Mouse (Mus musculus): Measurements from ENCODE around the gene Bcl2a1b. TPM values are rescaled to one million over a fixed set of nuclear protein-coding genes. Genes with fewer than 3 reads are reported as not detected.
"Not testable (repeated sequence)": the region's sequence is repeated elsewhere in the genome, so short reads cannot be mapped to it uniquely, and the experiment has no call there.

Gene Bcl2a1b
- polyA plus RNA-seq, 1 experiment = 3.1 TPM

DNA sequence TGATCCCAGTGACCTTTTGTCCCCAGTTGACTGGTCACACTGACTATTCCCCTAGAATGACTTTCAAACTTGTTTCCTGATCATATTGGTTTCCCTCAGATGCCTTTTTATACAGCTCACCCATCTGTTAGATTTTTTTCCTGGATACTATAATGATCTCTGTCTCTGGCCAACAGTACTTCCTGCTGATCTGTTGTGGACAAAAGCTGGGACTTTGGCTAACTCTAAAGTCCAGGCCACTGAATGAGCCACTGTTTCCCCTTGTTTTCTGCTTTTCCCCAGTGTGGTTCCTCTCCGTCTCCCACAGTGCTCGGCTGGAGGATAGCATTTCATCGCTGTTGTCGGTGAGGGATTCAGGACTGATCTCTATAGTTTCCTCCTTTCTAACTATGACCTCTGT lies 19.2 kb downstream of the Bcl2a1b start:
- WGBS = 90% methylated on average over 4 of the region's 4 CpGs

GRCm38 (mm10) chr9:89219668-89220067 lies 20.7 kb downstream of the Bcl2a1b start:
- 86% methylated on average over 3 of the region's 4 CpGs for WGBS
- not testable (repeated sequence) for H3K4me1 ChIP-seq (ENCODE audit: control insufficient read depth, insufficient read depth, low read length); H3K4me3 ChIP-seq (replicated peaks; ENCODE audit: control insufficient read depth, low read depth, low read length); H3K27ac ChIP-seq (ENCODE audit: control insufficient read depth, insufficient read depth, low read depth, low read length, poor library complexity)

More for the DNA sequence above, 19.2 kb downstream of the Bcl2a1b start:
- H3K4me1 ChIP-seq (ENCODE audit: control insufficient read depth, insufficient read depth, low read length); H3K27ac ChIP-seq (ENCODE audit: control insufficient read depth, insufficient read depth, low read depth, low read length, poor library complexity); H3K4me3 ChIP-seq (replicated peaks; ENCODE audit: control insufficient read depth, low read depth, low read length): not testable (repeated sequence)

DNA sequence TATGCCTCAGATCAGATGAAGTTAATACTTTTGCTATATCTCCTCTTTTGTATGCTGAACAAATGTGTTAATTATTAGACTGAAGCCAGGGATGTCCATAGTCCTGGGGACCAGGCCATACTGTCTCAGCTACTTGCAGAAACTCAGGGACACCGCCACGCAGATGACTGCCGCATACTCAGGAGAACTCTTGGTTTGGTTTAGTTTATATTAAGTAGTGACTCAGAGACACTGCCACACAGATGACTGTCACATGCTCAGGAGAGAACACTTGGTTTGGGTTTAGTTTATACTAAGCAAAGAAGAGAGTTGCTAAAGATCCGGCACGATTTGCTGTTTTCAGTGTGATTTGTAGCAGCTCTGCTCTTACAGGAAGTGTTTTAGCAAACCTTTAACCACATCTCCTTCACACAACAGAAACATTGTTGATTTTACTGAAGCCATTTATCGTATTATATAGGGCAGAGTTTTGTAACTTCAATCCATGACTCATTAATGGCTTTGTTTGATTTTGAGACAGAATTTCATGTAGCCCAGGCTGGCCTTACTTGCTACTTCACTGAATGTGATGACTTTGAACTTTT lies 21.8 kb downstream of the Bcl2a1b start:
- whole genome bisulfite sequencing = 36% methylated on average over 6 of the region's 6 CpGs
- H3K4me3 ChIP-seq (replicated peaks; ENCODE audit: control insufficient read depth, low read depth, low read length); H3K27ac ChIP-seq (ENCODE audit: control insufficient read depth, insufficient read depth, low read depth, low read length, poor library complexity); H3K4me1 ChIP-seq (ENCODE audit: control insufficient read depth, insufficient read depth, low read length): not testable (repeated sequence)

DNA sequence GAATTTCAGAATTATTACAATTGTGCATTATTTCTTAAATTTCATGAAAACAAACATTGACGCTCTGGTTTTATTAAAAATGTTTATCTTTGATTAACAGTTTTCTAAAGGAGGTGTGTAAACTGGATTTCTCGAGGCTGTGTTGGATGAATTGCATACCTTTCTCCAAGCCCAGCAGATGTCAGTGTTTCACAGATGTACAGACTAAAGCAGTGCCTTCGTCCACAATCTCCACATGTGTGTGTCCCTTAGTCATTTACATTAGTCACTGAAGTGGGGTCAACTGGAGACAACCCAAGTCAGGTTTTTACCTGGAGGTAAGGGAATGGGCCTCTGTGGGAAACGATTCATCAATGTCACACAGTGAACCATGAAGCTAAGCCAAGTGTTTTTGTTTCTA lies 27.1 kb downstream of the Bcl2a1b start:
- WGBS = 65% methylated on average over 4 of the region's 4 CpGs
- Histone ChIP-seq H3K4me3 (replicated peaks; ENCODE audit: control insufficient read depth, low read depth, low read length) (no peak overlapping the region), H3K4me1 (ENCODE audit: control insufficient read depth, insufficient read depth, low read length) (no peaks in the 10 kb centered on the region), H3K27ac (ENCODE audit: control insufficient read depth, insufficient read depth, low read depth, low read length, poor library complexity) (no peak overlapping the region)
- TF ChIP-seq POLR2A (IDR thresholded peaks at IDR 0.05; ENCODE audit: borderline replicate concordance, control insufficient read depth, low read depth, low read length) = no peak
- TF ChIP-seq CTCF (IDR thresholded peaks at IDR 0.05; ENCODE audit: control insufficient read depth, insufficient read depth, low read length) = no peak

DNA sequence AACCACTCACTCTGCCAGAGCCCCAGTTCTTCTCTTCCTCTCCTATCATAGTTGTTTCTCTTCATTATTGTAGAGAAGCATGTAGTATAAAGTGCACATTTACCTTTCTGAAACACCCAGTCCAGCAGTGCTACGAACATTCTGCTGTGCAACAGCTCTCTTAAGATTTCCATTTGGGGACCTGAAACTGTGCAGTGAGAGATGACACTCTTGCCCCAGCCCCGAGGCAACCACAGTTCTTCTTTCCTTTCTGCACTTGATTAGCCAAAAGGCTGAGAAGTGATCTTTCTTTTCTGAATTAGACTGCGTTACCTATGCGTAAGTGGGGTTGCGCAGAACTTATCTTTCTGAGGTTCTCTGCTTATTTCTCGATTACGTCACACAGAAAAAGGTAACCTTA lies 29.1 kb downstream of the Bcl2a1b start:
- TF ChIP-seq POLR2A (IDR thresholded peaks at IDR 0.05; ENCODE audit: borderline replicate concordance, control insufficient read depth, low read depth, low read length) = no peak
- Histone ChIP-seq H3K4me1 (ENCODE audit: control insufficient read depth, insufficient read depth, low read length) (no peaks in the 10 kb centered on the region), H3K27ac (ENCODE audit: control insufficient read depth, insufficient read depth, low read depth, low read length, poor library complexity) (no peak overlapping the region), H3K4me3 (replicated peaks; ENCODE audit: control insufficient read depth, low read depth, low read length) (no peak overlapping the region)
- 73% methylated on average over 7 of the region's 7 CpGs for WGBS

- H3K4me1 ChIP-seq (ENCODE audit: control insufficient read depth, insufficient read depth, low read length); H3K4me3 ChIP-seq (replicated peaks; ENCODE audit: control insufficient read depth, low read depth, low read length); H3K27ac ChIP-seq (ENCODE audit: control insufficient read depth, insufficient read depth, low read depth, low read length, poor library complexity): not testable (repeated sequence)
- 66% methylated on average over 2 of the region's 2 CpGs for WGBS
These were observed 32.0 kb downstream of the Bcl2a1b start for GRCm38 (mm10) chr9:89230897-89231497.

DNA sequence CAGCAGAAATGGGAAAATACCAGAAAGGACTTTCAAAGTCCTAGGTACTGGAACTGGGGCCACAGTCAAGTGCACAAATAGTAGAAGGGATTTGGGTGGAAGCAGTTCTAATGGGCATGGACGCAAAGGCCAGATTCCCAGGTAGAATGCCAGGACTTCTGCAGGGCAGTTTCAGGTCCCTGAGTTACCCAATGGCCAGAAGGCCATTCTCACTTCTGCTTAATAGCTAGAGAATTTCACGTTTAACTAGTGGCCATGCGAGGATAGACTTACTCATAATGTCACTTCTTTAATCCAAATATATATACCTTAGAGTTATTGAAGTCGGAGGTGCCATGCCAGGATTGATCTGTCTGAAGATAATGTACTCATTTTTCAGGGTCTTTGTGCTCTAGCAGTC lies 38.1 kb downstream of the Bcl2a1b start:
- 74% methylated on average over 4 of the region's 4 CpGs for WGBS
- H3K4me3 ChIP-seq (replicated peaks; ENCODE audit: control insufficient read depth, low read depth, low read length); H3K27ac ChIP-seq (ENCODE audit: control insufficient read depth, insufficient read depth, low read depth, low read length, poor library complexity); H3K4me1 ChIP-seq (ENCODE audit: control insufficient read depth, insufficient read depth, low read length): not testable (repeated sequence)

DNA sequence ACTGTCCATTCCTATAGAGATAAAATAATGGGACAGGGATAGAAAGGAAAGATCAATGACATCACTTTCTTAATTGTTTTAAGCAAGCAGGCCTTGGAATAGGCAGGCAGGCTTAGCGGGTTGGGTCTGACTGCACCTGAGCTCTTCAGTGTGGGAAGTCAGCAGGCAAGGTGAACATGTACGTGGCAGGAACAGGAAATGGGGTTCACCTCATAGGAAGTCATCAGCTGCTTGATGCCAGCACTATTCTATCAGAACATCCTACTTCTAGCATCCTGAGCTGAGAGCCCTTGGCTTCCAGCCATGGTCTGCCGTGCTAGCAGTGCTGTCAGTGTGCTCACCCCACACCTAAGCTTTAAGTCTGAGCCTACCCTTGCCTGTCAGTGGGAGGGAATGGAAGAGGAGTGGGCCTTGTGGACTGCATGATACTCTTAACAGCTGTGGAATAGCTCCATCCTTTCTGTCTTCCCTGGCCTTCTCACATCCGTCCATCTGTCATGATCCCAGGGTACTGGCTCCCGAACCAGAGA lies 40.0 kb downstream of the Bcl2a1b start:
- not testable (repeated sequence) for H3K4me1 ChIP-seq (ENCODE audit: control insufficient read depth, insufficient read depth, low read length); H3K4me3 ChIP-seq (replicated peaks; ENCODE audit: control insufficient read depth, low read depth, low read length); H3K27ac ChIP-seq (ENCODE audit: control insufficient read depth, insufficient read depth, low read depth, low read length, poor library complexity)
- WGBS = 52% methylated on average over 5 of the region's 5 CpGs

GRCm38 (mm10) chr9:89240516-89241019 lies 41.6 kb downstream of the Bcl2a1b start:
- 90% methylated on average over 3 of the region's 3 CpGs for WGBS
- H3K4me1 ChIP-seq (ENCODE audit: control insufficient read depth, insufficient read depth, low read length); H3K4me3 ChIP-seq (replicated peaks; ENCODE audit: control insufficient read depth, low read depth, low read length); H3K27ac ChIP-seq (ENCODE audit: control insufficient read depth, insufficient read depth, low read depth, low read length, poor library complexity): not testable (repeated sequence)

GRCm38 (mm10) chr9:89253400-89253799 lies 54.4 kb downstream of the Bcl2a1b start:
- 35% methylated on average over 2 of the region's 2 CpGs for WGBS
- TF ChIP-seq CTCF (IDR thresholded peaks at IDR 0.05; ENCODE audit: control insufficient read depth, insufficient read depth, low read length) (no peak), POLR2A (IDR thresholded peaks at IDR 0.05; ENCODE audit: borderline replicate concordance, control insufficient read depth, low read depth, low read length) (no peak)
- H3K4me3 ChIP-seq (replicated peaks; ENCODE audit: control insufficient read depth, low read depth, low read length) = no peak overlapping the region
- no peaks in the 10 kb centered on the region; the same call in 1 of the 2 replicates for H3K4me1 ChIP-seq (ENCODE audit: control insufficient read depth, insufficient read depth, low read length)
- no peak overlapping the region for H3K27ac ChIP-seq (ENCODE audit: control insufficient read depth, insufficient read depth, low read depth, low read length, poor library complexity)

Data from bone marrow, adult 2 months (tissue).